Mouse (Mus musculus) lung, adult 2 months (tissue): ENCODE data around the gene Prdm11.

Experiments used
- CTCF ChIP-seq: fragments of 200-500 bp; IDR thresholded peaks from 2 replicates; pipeline ENCODE4 v1.5.1; 2011; ENCODE audit warnings: mild to moderate bottlenecking, low read length, control low read depth; ENCODE audit not compliant: insufficient read depth
- POLR2A ChIP-seq: fragments of 200-500 bp; IDR thresholded peaks from 2 replicates; pipeline ENCODE4 v1.6.1; 2011; ENCODE audit warnings: low read depth, mild to moderate bottlenecking, control low read depth, low read length, borderline replicate concordance; ENCODE audit errors: extremely low read depth

GRCm38 (mm10) chr2:93043449-93044157, 2.4 kb downstream of the Prdm11 start:
- no peak for TF ChIP-seq POLR2A
- no peak for TF ChIP-seq CTCF
